Mouse (Mus musculus): Measurements from ENCODE around the gene Dgkg. TPM values are rescaled to one million over a fixed set of nuclear protein-coding genes. Genes with fewer than 3 reads are reported as not detected.

The Dgkg gene
- polyA plus RNA-seq, 1 experiment from 2014 or later, result 3.5 TPM

GRCm38 (mm10) chr16:22622286-22622685 is 34.7 kb downstream of the Dgkg start:
- 14% methylated on average over 9 of the region's 9 CpGs for WGBS
- no peak for TF ChIP-seq CTCF (IDR thresholded peaks at IDR 0.05; ENCODE audit: low read depth)
- Histone ChIP-seq H3K27me3 (replicated peaks; ENCODE audit: control insufficient read depth, insufficient read depth, low read length) (no peaks in the 10 kb centered on the region), H3K4me3 (ENCODE audit: low read depth, low read length) (peak overlapping the region; percentile 21), H3K36me3 (ENCODE audit: control insufficient read depth, insufficient read depth) (no peaks in the 10 kb centered on the region), H3K9ac (ENCODE audit: low read depth, low read length) (no peak overlapping the region), H3K27ac (ENCODE audit: low read depth, low read length) (peak overlapping the region; percentile 90), H3K4me1 (replicated peaks; ENCODE audit: control insufficient read depth, insufficient read depth, low read length) (peaks cover 14% of the 10 kb centered on the region; the same call in 1 of the 2 replicates), H3K9me3 (ENCODE audit: control insufficient read depth) (no peaks in the 10 kb centered on the region), H3K4me2 (replicated peaks; ENCODE audit: low read depth) (peak overlapping the region; percentile 60)
- peak; percentile 74 for ATAC-seq

GRCm38 (mm10) chr16:22621299-22621920 is 35.6 kb downstream of the Dgkg start:
- TF ChIP-seq CTCF (IDR thresholded peaks at IDR 0.05; ENCODE audit: low read depth), result no peak
- H3K36me3 ChIP-seq (ENCODE audit: control insufficient read depth, insufficient read depth), result no peaks in the 10 kb centered on the region
- H3K4me1 ChIP-seq (replicated peaks; ENCODE audit: control insufficient read depth, insufficient read depth, low read length), result peaks cover 14% of the 10 kb centered on the region; the same call in 1 of the 2 replicates
- H3K4me3 ChIP-seq (ENCODE audit: low read depth, low read length), result peak overlapping the region; percentile 21
- no peaks in the 10 kb centered on the region for H3K27me3 ChIP-seq (replicated peaks; ENCODE audit: control insufficient read depth, insufficient read depth, low read length)
- peak; percentile 85 for ATAC-seq
- H3K4me2 ChIP-seq (replicated peaks; ENCODE audit: low read depth), result peak overlapping the region; percentile 60
- peak overlapping the region; percentile 90 for H3K27ac ChIP-seq (ENCODE audit: low read depth, low read length)
- H3K9me3 ChIP-seq (ENCODE audit: control insufficient read depth), result no peaks in the 10 kb centered on the region
- H3K9ac ChIP-seq (ENCODE audit: low read depth, low read length), result no peak overlapping the region
- 38% methylated on average over 13 of the region's 13 CpGs for WGBS

DNA sequence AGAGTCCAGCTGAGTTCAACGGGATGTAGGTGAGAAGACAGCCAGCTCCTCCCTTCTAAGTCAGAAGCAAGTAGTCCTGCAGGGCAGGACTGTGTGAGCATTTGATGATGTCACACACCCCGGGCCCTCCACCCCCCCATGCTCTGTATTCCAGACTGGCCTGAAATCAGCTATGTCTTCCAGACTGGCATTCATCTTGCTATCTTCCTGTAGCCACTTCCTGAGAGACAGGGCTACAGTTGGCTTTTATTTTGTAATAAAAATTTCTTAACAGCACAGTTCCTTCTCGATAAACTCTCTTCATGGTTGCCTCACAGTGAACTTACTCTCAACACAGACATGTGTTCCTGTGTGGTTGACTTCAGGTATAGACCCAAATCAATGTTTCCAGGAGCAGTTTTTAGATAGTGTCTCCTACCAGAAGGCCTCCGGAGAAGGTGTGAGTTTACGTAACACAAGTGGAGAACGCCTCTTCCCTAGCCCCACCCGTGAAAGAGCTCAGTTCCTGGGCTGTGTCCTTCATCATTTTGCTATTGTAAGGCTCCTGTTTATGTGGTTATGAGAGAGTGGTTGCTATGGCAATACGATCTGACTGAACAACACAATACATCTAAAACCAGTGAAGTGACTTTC is 38.5 kb downstream of the Dgkg start:
- WGBS, result 41% methylated on average over 8 of the region's 8 CpGs
- Histone ChIP-seq H3K4me1 (replicated peaks; ENCODE audit: control insufficient read depth, insufficient read depth, low read length) (peaks cover 14% of the 10 kb centered on the region; the same call in 1 of the 2 replicates), H3K36me3 (ENCODE audit: control insufficient read depth, insufficient read depth) (no peaks in the 10 kb centered on the region), H3K9ac (ENCODE audit: low read depth, low read length) (no peak overlapping the region), H3K9me3 (ENCODE audit: control insufficient read depth) (no peaks in the 10 kb centered on the region), H3K27me3 (replicated peaks; ENCODE audit: control insufficient read depth, insufficient read depth, low read length) (no peaks in the 10 kb centered on the region), H3K4me2 (replicated peaks; ENCODE audit: low read depth) (no peak overlapping the region), H3K27ac (ENCODE audit: low read depth, low read length) (no peak overlapping the region), H3K4me3 (ENCODE audit: low read depth, low read length) (no peak overlapping the region)
- no peak for TF ChIP-seq CTCF (IDR thresholded peaks at IDR 0.05; ENCODE audit: low read depth)
- ATAC-seq, result no peak

DNA sequence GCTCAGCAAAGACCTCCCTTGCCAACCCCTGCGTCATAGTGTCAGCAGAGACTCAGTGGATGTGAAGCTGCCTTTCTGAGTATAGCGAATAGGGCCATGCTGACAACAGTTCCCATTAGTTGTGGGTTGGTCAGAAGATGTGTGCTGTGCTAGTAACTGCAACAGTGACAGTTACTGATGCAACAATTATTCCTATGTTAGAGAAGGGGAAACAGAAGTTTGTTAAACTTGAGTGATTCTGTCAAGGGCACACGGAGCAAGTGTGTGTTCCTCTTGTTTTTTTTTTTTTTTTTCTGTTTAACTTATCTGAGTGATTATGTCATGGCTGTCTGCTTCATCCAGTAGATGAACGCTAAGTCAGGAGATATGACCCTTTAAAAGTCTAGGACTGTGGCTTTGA is 41.2 kb downstream of the Dgkg start:
- no peaks in the 10 kb centered on the region for H3K36me3 ChIP-seq (ENCODE audit: control insufficient read depth, insufficient read depth)
- H3K4me3 ChIP-seq (ENCODE audit: low read depth, low read length), result no peak overlapping the region
- no peaks in the 10 kb centered on the region for H3K9me3 ChIP-seq (ENCODE audit: control insufficient read depth)
- ATAC-seq, result no peak
- H3K27ac ChIP-seq (ENCODE audit: low read depth, low read length), result no peak overlapping the region
- no peaks in the 10 kb centered on the region for H3K27me3 ChIP-seq (replicated peaks; ENCODE audit: control insufficient read depth, insufficient read depth, low read length)
- no peak for TF ChIP-seq CTCF (IDR thresholded peaks at IDR 0.05; ENCODE audit: low read depth)
- no peak overlapping the region for H3K4me2 ChIP-seq (replicated peaks; ENCODE audit: low read depth)
- H3K4me1 ChIP-seq (replicated peaks; ENCODE audit: control insufficient read depth, insufficient read depth, low read length), result peaks cover 9% of the 10 kb centered on the region; the same call in 1 of the 2 replicates
- no peak overlapping the region for H3K9ac ChIP-seq (ENCODE audit: low read depth, low read length)
- WGBS, result 77% methylated on average over 4 of the region's 4 CpGs

DNA sequence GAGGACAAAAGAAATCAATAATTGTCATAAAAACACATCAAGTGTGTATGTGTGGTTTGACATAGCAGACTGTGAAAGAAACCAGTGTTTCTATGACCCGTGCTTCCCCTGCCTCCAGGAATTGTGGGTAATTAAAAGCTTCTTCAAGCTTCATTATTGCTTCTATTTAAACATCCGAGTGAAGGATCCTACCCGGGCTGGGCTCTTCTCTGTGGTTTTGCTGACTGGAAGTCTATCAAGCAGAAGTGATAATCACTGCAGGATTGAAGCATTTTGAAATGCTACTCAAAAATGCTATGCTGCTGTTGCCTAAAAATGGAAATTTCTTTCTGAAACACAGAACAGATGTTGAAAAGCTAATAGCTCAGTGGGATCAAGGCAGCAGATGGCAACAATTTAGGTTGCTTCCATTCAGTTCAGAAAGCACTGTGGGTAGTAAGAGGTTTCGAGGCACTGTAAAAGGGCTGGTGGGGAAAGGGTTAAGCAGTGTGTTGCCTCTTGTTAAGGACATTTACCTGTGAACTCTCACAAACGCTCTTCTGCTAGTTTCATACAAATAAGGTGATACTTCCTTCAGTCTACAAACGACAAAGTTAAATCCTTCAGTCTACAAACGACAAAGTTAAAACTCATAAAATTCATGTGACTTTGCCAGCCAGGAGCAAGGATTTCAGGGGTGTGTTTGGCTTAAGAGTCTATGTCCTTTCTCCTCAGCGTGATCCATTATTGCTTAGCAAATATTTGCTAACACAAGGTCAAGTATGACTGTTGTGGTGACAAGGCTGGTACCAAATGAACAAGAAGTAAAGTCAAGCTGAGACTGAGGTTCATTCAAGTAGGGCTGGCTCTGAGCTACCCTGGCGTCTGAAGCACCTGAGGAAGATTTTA is 43.6 kb downstream of the Dgkg start:
- H3K4me1 ChIP-seq (replicated peaks; ENCODE audit: control insufficient read depth, insufficient read depth, low read length), result no peaks in the 10 kb centered on the region
- TF ChIP-seq CTCF (IDR thresholded peaks at IDR 0.05; ENCODE audit: low read depth), result no peak
- peak; percentile 68 for ATAC-seq
- H3K9me3 ChIP-seq (ENCODE audit: control insufficient read depth), result no peaks in the 10 kb centered on the region
- WGBS, result 26% methylated on average over 9 of the region's 9 CpGs
- H3K27ac ChIP-seq (ENCODE audit: low read depth, low read length), result no peak overlapping the region
- no peak overlapping the region for H3K4me3 ChIP-seq (ENCODE audit: low read depth, low read length)
- no peaks in the 10 kb centered on the region for H3K27me3 ChIP-seq (replicated peaks; ENCODE audit: control insufficient read depth, insufficient read depth, low read length)
- H3K36me3 ChIP-seq (ENCODE audit: control insufficient read depth, insufficient read depth), result no peaks in the 10 kb centered on the region; the same call in 1 of the 2 replicates
- H3K4me2 ChIP-seq (replicated peaks; ENCODE audit: low read depth), result no peak overlapping the region
- no peak overlapping the region for H3K9ac ChIP-seq (ENCODE audit: low read depth, low read length)

DNA sequence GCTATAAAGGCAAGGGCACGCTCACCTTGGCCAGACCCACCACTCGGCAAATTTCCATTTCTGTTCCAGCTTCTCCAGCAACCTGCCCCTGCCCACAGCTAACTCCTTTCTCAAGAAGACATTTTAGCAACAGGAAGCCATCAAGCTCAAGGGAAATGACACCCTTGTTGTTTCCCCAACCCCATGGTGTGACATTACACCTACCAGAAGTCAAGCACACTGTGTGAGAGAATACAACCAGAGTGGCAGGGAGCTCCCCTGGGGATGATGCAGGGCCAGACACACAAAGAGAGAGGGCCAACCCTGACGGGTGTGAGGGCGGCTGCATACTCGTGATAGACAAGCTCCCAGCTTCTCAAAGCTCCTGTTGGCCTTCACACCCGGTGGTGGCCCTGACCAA is 49.0 kb downstream of the Dgkg start:
- no peaks in the 10 kb centered on the region for H3K4me1 ChIP-seq (replicated peaks; ENCODE audit: control insufficient read depth, insufficient read depth, low read length)
- no peak overlapping the region for H3K4me2 ChIP-seq (replicated peaks; ENCODE audit: low read depth)
- no peak overlapping the region for H3K4me3 ChIP-seq (ENCODE audit: low read depth, low read length)
- no peaks in the 10 kb centered on the region for H3K9me3 ChIP-seq (ENCODE audit: control insufficient read depth)
- H3K36me3 ChIP-seq (ENCODE audit: control insufficient read depth, insufficient read depth), result no peaks in the 10 kb centered on the region; the same call in 1 of the 2 replicates
- ATAC-seq, result no peak
- H3K27ac ChIP-seq (ENCODE audit: low read depth, low read length), result no peak overlapping the region
- H3K27me3 ChIP-seq (replicated peaks; ENCODE audit: control insufficient read depth, insufficient read depth, low read length), result no peaks in the 10 kb centered on the region
- WGBS, result 55% methylated on average over 6 of the region's 6 CpGs
- H3K9ac ChIP-seq (ENCODE audit: low read depth, low read length), result no peak overlapping the region
- TF ChIP-seq CTCF (IDR thresholded peaks at IDR 0.05; ENCODE audit: low read depth), result no peak

Data from intestine, postnatal 0 days (tissue).